Mouse (Mus musculus) heart, embryonic 14.5 days (tissue): ENCODE data around the gene Gm42878. TPM values are rescaled to one million over a fixed set of nuclear protein-coding genes. Genes with fewer than 3 reads are reported as not detected.
A peak's percentile ranks its signal among the peaks of the same experiment; 100 is the strongest.

Experiments
- ATAC-seq: fragments of 200-750 bp; cut with Nextera tagmentation; 2 replicates; pipeline ENCODE4 v1.8.0; 2017; ENCODE audit warnings: low read depth, moderate TSS enrichment; ENCODE audit not compliant: insufficient number of reproducible peaks, insufficient read depth, low FRiP score
- H3K27ac ChIP-seq, 2 experiments: fragments of 200-500 bp in 1 of 2; fragments of 300-500 bp in 1 of 2; sonication (generic) in 1 of 2; replicated peaks in 1 of 2; 2 replicates each; pipeline ENCODE4 v1.5.1; 2012 to 2014; ENCODE audit warnings: low read depth in 2 of 2, low read length in 2 of 2, control low read depth in 1 of 2, mild to moderate bottlenecking in 1 of 2, mixed read lengths in 1 of 2; ENCODE audit not compliant: control insufficient read depth in 1 of 2, insufficient read depth in 1 of 2
- H3K27me3 ChIP-seq: fragments of 300-500 bp; sonication (generic); 2 replicates; pipeline ENCODE4 v1.6.1; 2014; ENCODE audit warnings: mild to moderate bottlenecking, low read length, control low read depth; ENCODE audit not compliant: control insufficient read depth, insufficient read depth
- H3K36me3 ChIP-seq: fragments of 300-500 bp; sonication (generic); 2 replicates; pipeline ENCODE4 v1.6.1; 2014; ENCODE audit warnings: mild to moderate bottlenecking, control low read depth, low read length, mixed read lengths; ENCODE audit not compliant: control insufficient read depth, insufficient read depth
- H3K4me1 ChIP-seq, 2 experiments: fragments of 200-500 bp in 1 of 2; fragments of 300-500 bp in 1 of 2; sonication (generic) in 1 of 2; 2 replicates each; pipeline ENCODE4 v1.6.1; 2012 to 2014; ENCODE audit warnings: low read length in 2 of 2, control low read depth in 1 of 2, mixed read lengths in 1 of 2; ENCODE audit not compliant: control insufficient read depth in 2 of 2, insufficient read depth in 2 of 2
- H3K4me2 ChIP-seq: fragments of 300-500 bp; sonication (generic); 2 replicates; pipeline ENCODE4 v1.6.1; 2014; ENCODE audit warnings: mild to moderate bottlenecking, low read length
- H3K4me3 ChIP-seq, 2 experiments: fragments of 200-500 bp in 1 of 2; fragments of 300-500 bp in 1 of 2; sonication (generic) in 1 of 2; 2 replicates each; pipeline ENCODE4 v1.5.1; 2012 to 2014; ENCODE audit warnings: low read length in 2 of 2, mild to moderate bottlenecking in 2 of 2, control low read depth in 1 of 2, low read depth in 1 of 2, moderate library complexity in 1 of 2; ENCODE audit not compliant: control insufficient read depth in 1 of 2, insufficient read depth in 1 of 2
- H3K9ac ChIP-seq: fragments of 300-500 bp; sonication (generic); 2 replicates; pipeline ENCODE4 v1.6.1; 2014; ENCODE audit warnings: mild to moderate bottlenecking, low read length
- H3K9me3 ChIP-seq: fragments of 300-500 bp; sonication (generic); 2 replicates; pipeline ENCODE4 v1.6.1; 2016; ENCODE audit warnings: low read length, control low read depth; ENCODE audit not compliant: control insufficient read depth
- WGBS: fragments of 180-500 bp; shearing (Covaris S2); extraction: QIAGEN DNeasy Blood & Tissue Kit; methylation state at CpG from one replicate; pipeline ENCODE4 v1.1.7; 2014; 5-methylcytosine and 5-hydroxymethylcytosine counted together
- polyA plus RNA-seq: library from polyadenylated mRNA; unstranded; fragments of >200 nt; fragmentation: Nextera tagmentation; extraction: Ambion mirVana; gene quantifications from 2 replicates; pipeline ENCODE4 v1.2.1, GENCODE M21; 2014

The Gm42878 gene
- polyA plus RNA-seq, 1 experiment from 2014 or later: 0.26 TPM

GRCm38 (mm10) chr5:121589928-121590327, 44.6 kb upstream of the Gm42878 start:
- ATAC-seq: no peak
- H3K27ac ChIP-seq: no peak overlapping the region
- H3K9ac ChIP-seq: no peak overlapping the region
- 65% methylated on average over 6 of the region's 6 CpGs for WGBS
- H3K36me3 ChIP-seq: no peaks in the 10 kb centered on the region
- H3K4me3 ChIP-seq: no peak overlapping the region
- H3K4me2 ChIP-seq: no peak overlapping the region
- no peaks in the 10 kb centered on the region for H3K9me3 ChIP-seq
- H3K4me1 ChIP-seq: peaks cover 13 to 23% of the 10 kb centered on the region in 2 experiments
- no peaks in the 10 kb centered on the region for H3K27me3 ChIP-seq

GRCm38 (mm10) chr5:121586400-121587039, 41.2 kb upstream of the Gm42878 start:
- Histone ChIP-seq H3K4me1 (peaks cover 7 to 8% of the 10 kb centered on the region in 2 experiments), H3K27ac (no peak overlapping the region), H3K27me3 (no peaks in the 10 kb centered on the region), H3K36me3 (no peaks in the 10 kb centered on the region), H3K4me2 (no peak overlapping the region), H3K9ac (no peak overlapping the region), H3K9me3 (no peaks in the 10 kb centered on the region), H3K4me3 (no peak overlapping the region)
- WGBS: 55% methylated on average over 6 of the region's 6 CpGs
- ATAC-seq: no peak

GRCm38 (mm10) chr5:121585699-121586098, 40.4 kb upstream of the Gm42878 start:
- Histone ChIP-seq H3K27me3 (no peaks in the 10 kb centered on the region), H3K36me3 (no peaks in the 10 kb centered on the region), H3K4me2 (no peak overlapping the region), H3K27ac (no peak overlapping the region), H3K9me3 (no peaks in the 10 kb centered on the region), H3K4me3 (no peak overlapping the region), H3K4me1 (peaks cover 4 to 10% of the 10 kb centered on the region in 2 experiments), H3K9ac (no peak overlapping the region)
- ATAC-seq: no peak
- WGBS: 78% methylated on average over 5 of the region's 5 CpGs

GRCm38 (mm10) chr5:121585005-121585404, 39.7 kb upstream of the Gm42878 start:
- no peak overlapping the region for H3K4me2 ChIP-seq
- no peak overlapping the region for H3K9ac ChIP-seq
- 95% methylated on average over 10 of the region's 10 CpGs for WGBS
- no peak overlapping the region for H3K4me3 ChIP-seq
- no peaks in the 10 kb centered on the region for H3K27me3 ChIP-seq
- H3K27ac ChIP-seq: no peak overlapping the region
- no peaks in the 10 kb centered on the region for H3K36me3 ChIP-seq
- H3K9me3 ChIP-seq: no peaks in the 10 kb centered on the region
- peaks cover 4 to 10% of the 10 kb centered on the region in 2 experiments for H3K4me1 ChIP-seq
- ATAC-seq: no peak

GRCm38 (mm10) chr5:121583765-121584501, 38.7 kb upstream of the Gm42878 start:
- Histone ChIP-seq H3K36me3 (peaks cover 6% of the 10 kb centered on the region; the same call in 1 of the 2 replicates), H3K27me3 (no peaks in the 10 kb centered on the region), H3K4me3 (no peak overlapping the region), H3K9ac (no peak overlapping the region; the same call in 1 of the 2 replicates), H3K4me1 (peaks cover 4 to 10% of the 10 kb centered on the region in 2 experiments), H3K9me3 (no peaks in the 10 kb centered on the region), H3K4me2 (peak overlapping the region; percentile 16; the same call in 1 of the 2 replicates), H3K27ac (peak overlapping the region; percentile 45 to 64; a peak in 3 of 4 replicates)
- peak; percentile 86 for ATAC-seq
- WGBS: 48% methylated on average over 12 of the region's 12 CpGs

- Histone ChIP-seq H3K4me2 (no peak overlapping the region), H3K27me3 (no peaks in the 10 kb centered on the region)
- whole genome bisulfite sequencing: 84% methylated on average over 8 of the region's 8 CpGs
These were observed 36.7 kb upstream of the Gm42878 start for GRCm38 (mm10) chr5:121581945-121582344.

GRCm38 (mm10) chr5:121576927-121577488, 31.7 kb upstream of the Gm42878 start:
- no peak for ATAC-seq
- Histone ChIP-seq H3K36me3 (peaks cover 9% of the 10 kb centered on the region; the same call in 1 of the 2 replicates), H3K9ac (no peak overlapping the region), H3K4me2 (no peak overlapping the region), H3K9me3 (no peaks in the 10 kb centered on the region), H3K27ac (no peak overlapping the region), H3K4me3 (no peak overlapping the region), H3K4me1 (peaks cover 0 to 5% of the 10 kb centered on the region in 2 experiments; a peak in 1 of 4 replicates), H3K27me3 (no peaks in the 10 kb centered on the region)
- 72% methylated on average over 11 of the region's 11 CpGs for WGBS

More at GRCm38 (mm10) chr5:121581945-121582344, 36.7 kb upstream of the Gm42878 start:
- Histone ChIP-seq H3K36me3 (peaks cover 6% of the 10 kb centered on the region; the same call in 1 of the 2 replicates), H3K4me3 (no peak overlapping the region), H3K27ac (no peak overlapping the region), H3K9me3 (no peaks in the 10 kb centered on the region), H3K4me1 (peaks cover 4 to 10% of the 10 kb centered on the region in 2 experiments), H3K9ac (no peak overlapping the region)
- no peak for ATAC-seq
